Mouse (Mus musculus): ENCODE data around the gene Btg3.
"Not testable (repeated sequence)": the region's sequence is repeated elsewhere in the genome, so short reads cannot be mapped to it uniquely, and the experiment has no call there.

The Btg3 gene

DNA sequence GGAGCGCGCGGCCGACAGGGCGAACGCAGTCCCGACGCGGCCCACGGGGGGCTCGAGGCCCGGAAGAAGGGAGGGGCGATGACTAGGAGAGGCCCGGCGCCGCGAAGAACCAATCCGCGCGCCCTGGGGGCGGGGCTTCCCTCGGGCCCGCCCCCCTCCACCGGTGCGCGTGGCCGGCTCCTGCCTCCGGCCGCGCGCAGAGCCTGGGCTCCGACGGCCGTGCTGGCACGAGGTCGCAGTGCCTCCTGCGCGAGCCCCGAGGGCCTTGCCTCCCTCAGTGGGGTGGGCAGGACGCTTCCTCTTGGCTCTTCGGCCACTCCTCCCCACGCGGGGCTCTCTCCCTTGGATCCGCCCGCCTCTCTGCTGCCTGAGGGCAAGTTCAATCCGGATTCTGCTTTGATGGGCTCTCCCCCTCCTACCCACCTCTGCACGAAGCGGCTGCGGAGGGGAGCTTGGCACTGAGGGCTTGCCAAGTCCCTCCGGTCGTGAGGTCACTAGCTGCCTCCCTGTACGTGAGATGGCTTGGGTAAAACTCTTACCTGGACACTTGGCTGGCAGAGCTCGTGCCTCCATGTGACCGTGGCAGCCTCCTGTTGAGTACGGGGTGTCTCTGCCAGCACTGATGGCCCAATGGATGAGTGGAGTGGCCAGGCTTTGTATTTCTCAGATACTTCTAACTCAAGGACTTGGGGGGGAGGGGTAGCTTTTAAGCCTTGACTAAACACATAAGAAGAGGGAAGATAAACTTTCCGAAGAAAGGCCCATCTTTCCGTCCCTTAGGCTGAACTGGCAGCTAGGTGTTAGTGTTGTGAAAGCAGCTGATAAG lies at the start of gene Btg3:
Gene Btg3 (minus strand): TSS at position 448 of the 826 bp plus-strand sequence.
- peak; percentile 61 to 72 for DNase-seq (ENCODE audit: low spot score in 2 of 2)

DNA sequence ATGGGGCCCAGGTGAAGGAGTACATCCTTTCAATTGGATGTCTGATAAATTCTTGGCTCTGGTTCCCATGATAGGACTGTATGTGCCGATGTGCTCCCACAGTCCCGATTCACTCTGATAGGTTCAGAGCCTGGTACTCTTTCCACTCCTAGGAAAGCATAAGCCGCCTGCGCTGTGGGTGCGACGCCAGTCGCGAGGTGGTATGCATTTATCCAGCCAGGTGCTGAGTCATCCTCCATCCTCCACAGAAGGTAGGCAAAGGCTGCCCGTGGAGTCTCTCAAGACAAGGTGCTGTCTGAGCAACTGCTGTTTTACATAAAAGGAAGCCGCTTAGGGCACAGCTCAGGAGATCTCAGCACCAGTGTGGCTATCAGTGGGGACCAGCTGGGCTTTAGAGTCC lies 40.7 kb upstream of the Btg3 start:
- peak in 1 of 2 experiments; percentile 22 for DNase-seq (ENCODE audit: low spot score in 2 of 2)

DNA sequence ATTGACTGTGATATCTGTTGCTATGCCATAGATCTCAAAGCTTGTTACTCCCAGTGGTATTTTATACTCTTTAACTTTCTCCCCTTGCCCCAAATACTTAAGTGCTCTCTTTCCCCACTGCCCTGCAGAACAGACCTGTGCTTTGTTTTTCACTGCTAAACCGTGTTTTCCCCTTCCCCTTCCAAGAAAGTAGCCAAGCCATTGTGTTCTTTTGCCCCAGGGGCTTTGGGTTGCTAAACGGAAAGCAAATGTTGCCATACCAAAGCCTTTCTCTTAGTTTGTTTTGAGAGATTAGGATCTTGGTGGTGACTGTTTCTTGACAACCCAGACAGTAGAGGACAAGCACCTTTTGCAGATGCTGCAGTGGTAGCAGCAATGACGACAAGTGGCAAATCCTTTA lies 39.5 kb upstream of the Btg3 start:
- DNase-seq (ENCODE audit: low spot score in 2 of 2), result no peak

DNA sequence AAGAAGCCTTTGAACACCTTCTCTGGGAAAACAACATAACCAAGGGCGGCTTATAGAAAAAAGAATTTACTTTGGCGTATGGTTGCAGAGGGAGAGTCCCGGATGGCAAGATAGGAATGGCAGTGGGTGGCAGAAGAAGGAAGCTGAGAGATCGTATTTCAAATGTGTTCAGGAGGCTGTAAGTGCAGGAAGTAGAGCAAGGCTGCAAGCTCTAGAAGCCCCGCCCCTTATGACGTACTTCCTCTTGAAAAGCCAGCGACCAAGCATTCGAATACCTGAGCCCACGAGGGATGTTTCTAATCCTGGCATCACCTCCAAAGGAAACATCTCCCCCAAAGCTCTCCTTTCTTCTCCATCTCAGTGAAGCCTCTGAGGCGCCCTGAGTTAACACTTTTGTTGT lies 33.0 kb upstream of the Btg3 start:
- no peak for DNase-seq (ENCODE audit: low spot score in 2 of 2)

DNA sequence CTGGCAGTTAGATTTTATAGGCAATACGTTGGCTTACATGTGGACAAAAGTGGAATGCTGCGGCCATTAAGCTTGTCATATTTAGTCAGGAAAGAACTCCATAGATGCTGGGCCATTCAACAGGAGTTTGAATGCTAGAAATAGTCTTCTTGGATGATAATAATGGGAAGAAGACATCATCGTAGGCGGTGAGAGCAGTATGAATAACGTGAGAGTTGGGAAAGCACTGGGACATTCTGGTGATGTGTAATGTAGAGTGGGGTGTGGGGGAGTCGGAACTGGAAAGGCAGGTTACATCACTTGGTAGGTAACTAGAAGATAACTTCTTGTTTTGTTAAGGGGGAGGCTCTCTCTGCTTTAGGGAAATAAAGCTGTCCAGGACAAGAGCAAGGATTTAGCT lies 30.9 kb upstream of the Btg3 start:
- no peak for DNase-seq (ENCODE audit: low spot score in 2 of 2)

DNA sequence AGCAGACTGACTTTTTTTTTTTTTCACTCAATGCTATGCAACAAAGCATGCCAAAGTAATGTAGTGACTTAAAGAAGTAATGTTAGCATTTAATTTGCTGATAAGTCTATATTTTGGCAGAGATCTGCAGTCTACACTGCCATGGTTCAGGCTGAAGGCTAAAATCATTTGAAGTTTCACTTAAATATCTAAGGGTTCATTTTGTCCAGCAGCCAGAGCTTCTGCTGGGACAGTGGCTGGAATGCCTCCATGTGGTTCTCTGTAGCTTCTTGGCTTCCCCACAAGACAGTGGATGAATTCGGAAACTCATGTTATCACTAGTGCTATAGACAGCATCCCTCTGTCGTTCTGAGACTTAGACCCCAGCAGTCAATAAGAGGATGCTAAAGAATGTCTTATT lies 29.7 kb upstream of the Btg3 start:
- DNase-seq (ENCODE audit: low spot score in 2 of 2), result no peak

DNA sequence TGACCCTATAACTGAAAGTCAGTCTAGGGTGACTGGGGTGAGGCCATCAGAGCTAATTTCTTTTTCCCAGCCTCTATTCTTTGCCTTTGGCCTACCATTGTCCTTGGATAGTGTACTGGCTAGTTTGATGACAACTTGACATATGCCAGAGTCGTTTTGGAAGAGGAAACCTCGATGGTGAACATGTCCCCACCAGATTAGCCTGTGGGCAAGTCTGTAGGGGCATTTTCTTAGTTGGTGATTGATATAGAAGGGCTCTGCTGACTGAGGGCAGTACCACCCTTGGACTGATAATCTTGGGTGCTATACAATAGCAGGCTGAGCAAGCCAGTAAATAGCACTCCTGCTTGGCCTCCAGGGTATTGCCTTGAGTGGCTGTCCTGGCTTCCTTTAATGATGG lies 25.3 kb upstream of the Btg3 start:
- DNase-seq (ENCODE audit: low spot score in 2 of 2), result no peak

DNA sequence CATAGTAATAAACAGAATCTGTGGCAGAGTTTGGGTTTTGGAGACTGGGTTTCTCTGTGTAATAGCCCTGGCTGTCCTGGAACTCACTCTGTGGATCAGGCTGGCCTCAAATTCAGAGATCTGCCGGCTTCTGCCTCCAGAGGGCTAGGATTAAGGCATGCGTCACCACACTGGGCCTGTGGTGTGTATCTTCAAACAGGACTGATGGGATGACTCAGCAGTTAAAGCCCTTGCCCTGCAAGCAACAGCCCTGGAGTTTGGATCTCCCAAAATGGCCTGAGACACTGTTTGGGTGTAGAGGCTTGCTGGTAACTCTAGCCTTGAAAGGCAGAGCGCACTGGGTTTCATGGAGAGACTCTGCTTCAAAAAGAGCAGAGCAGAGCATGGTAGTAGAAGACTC lies 22.4 kb upstream of the Btg3 start:
- no peak for DNase-seq (ENCODE audit: low spot score in 2 of 2)

DNA sequence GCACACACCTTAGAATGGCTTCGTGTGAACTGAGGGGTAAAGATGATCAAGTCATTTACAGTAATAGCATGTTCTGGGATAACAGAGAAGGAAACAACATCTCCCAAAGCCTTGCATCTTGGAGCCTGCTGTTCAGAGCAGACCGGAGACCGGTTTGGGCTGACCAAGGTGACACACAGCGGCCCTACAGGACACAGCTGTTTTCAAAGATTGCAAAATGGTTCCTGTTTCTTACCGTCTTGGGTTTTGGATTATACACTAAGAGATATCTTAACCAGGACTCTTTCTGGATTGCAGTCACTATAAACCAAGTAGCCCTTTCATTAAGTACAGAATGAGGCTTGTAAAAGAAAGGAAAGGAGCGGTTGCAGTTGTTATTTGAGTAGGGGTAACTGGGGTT lies 21.7 kb upstream of the Btg3 start:
- DNase-seq (ENCODE audit: low spot score in 2 of 2), result no peak

DNA sequence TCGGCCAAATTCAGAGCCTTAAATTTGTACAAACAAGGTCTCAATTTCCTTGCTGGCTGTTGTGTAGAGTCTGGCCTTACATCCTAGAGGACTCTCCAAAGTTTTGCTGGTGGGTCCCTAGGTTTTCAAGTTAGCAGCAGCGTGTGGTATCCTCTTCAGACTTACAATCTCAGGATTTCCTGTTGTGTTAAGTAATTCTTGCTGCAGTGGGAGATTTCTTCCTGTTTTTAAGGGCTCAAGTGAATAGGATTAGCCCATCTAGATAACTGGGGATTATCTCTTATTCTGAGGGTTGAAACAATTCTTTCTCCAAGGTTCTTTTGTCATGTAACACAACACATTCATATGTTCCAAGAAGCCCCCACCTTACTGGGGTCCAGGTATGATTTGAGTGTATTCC lies 14.4 kb upstream of the Btg3 start:
- DNase-seq (ENCODE audit: low spot score in 2 of 2), result no peak

DNA sequence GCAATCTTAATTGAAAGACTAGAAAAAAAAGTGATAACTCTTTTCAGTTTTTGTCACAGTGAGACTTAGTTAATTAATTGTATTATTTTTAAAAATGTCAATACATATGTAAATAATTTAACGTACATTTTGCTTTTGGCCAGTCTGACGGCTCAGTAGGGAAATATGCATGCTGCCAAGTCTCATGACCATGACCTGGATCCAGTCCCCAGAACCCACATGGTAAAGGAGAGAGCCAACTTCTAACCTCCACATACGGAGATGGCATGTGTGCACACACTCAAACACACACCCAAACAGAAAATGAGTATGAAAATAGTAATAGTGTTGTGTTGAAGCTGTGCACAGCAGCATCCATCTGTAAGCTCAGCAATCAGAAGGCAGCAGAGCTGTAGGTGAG lies 13.0 kb upstream of the Btg3 start:
- no peak for DNase-seq (ENCODE audit: low spot score in 2 of 2)

DNA sequence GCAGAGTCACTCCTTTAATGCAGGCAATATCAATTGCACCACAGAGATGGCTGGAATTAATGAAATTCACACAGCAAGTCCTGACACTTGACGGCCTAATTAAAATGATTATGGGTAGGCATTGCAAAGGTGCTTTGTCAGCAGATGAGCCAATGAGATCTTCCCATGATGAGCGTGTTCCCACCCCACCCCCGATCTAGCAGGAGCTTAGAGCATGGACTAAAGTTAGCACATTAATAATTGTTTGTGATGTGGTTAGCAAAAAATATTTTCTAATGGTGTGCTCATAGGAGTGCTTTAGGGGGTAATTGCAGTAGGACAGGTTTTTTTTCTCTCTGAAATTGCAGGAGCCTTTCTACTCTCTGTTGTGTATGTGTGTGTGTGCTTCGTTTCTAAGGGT lies 12.1 kb upstream of the Btg3 start:
- DNase-seq (ENCODE audit: low spot score in 2 of 2), result no peak

DNA sequence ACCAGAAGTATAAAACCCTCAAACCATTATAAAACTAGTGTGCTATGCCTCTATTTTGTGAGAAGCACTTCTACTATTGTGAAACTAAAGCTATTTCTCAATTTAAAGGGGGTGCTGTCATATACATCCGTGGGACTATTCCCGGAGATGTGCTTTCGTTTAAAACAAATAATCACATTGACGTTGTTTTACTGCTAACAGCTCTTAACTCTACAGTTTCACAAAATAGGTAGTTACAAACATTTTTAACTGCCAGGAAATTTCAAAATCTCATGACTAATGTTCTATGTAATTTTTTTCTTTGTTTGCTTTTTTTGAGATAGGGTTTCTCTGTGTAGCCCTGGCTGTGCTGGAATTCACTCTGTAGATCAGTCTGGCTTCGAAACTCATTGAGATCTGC lies 1.5 kb upstream of the Btg3 start:
- DNase-seq (ENCODE audit: low spot score in 2 of 2), result no peak

DNA sequence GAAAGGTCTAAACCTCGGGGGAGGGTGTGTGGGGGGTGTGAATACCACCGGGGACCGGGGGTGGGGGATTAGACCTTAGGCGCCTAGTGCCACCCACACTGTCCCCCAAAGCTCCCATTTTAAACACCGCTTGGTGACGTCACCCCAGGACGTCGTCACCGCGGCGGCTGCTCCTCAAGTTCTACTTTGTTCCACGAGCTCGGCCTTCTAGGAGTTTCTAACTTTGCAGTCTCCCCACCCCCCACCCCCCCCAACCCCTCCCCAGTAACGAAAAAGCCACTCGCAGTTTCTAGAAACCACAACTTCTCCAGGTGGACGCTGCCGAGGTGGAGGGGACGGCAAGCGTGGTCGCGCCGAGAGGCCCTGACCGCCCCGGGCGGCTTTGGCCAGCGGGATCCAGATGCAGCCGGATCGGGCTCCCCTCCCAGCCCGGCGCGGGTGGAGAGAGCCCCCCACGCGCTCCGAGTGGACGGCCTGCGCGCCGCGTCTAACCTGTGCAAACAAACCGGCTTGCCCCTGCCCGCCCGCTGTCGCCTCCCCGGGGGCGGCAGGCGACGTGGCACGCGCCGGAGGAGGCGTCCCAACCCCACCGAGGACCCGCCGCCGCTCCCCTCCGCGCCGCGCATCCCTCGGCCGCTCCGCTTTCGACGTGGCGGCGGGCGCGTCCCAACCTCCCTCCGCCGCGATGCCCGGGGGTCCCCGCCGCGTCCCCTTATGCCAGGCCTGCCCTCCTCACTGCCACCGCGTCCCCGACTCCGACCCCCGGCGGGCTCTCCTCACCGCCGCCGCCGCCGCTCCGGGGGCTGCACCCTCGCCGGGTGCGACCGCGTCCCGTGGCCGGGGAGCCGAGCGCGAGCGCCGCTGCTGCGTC lies 936 bp downstream of the Btg3 start:
- peak; percentile 35 to 41 for DNase-seq (ENCODE audit: low spot score in 2 of 2)

DNA sequence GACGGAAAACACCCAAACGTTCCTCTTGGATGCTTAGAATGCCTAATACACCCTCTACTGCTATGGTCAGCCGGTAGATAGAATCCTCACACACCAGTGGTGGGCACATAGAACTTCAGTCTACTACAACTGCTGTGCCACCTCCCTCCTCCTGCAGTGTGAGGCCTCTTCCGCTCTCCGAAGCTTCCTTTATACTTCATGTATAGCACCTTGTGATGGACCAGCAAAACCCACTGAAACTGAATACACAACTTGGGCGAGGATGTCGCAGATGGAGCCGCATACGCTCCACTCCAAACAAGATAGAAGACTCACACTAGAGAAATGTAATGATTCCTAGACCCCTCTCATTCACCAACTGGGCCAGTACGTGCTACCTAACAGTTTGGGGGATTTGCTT lies 1.8 kb downstream of the Btg3 start:
- DNase-seq (ENCODE audit: low spot score in 2 of 2), result peak in 1 of 2 experiments; percentile 25

DNA sequence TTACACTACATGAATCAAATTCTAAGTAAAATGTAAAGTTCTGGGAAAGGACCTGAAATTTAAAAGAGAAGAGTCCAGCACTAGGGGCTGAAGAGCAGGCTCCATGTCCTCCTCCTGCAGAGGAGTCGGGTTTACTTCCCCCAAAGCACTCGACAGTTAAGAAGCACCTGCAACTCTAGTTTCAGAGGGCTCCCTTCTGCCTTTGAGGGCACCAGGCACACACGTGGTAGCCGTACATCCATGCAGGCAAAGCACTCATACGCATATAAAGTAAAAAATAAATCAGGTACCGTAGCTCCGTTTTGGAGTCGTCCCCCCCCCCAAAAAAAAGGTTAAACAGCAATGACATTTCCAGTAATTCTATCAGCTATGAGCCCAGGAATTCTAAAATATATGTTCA lies 3.2 kb downstream of the Btg3 start:
- no peak for DNase-seq (ENCODE audit: low spot score in 2 of 2)

DNA sequence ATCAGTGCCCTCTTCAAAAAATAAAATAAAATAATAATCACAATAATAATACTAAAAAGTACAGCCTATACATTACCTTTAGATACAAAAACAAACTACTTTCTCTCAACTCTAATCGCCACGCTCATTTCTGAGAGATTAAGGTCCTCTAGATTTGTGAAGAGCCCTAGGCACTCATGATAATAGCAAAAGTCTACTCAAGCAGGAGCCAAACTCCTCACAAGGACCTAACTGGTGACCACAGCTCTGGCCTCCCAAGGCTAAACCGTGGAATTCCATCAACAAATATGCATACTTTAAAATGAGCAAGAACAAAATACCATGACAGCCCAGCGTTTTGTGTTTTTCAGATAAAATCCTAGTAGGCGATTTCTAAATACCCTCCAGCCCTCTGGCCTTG lies 4.2 kb downstream of the Btg3 start:
- DNase-seq (ENCODE audit: low spot score in 2 of 2), result no peak

DNA sequence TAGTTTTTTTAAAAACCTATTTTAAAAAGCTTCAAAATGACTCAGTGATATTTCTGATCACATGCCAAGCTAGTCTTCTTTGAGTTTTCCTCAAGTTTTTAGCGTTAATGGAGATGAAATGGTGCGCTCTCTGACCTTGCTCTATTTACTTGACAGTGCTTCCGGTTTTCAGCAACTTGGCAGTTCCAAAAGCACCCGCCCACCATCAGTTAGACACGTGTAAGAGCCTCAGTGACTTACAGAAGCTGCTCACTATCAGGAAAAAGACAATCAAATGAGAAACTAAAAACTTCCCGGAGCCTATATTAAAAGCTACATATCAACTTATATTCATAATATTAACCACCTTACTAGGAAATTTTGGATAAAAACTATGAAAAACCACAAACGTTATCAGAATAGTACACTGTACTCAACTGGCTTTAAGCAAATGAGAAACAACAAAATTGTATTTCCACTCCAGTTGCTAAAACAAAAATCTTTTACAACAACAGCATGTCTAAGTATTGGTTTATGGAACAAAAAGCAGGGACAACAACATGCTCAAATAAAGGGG lies 5.4 kb downstream of the Btg3 start:
- no peak for DNase-seq (ENCODE audit: low spot score in 2 of 2)

DNA sequence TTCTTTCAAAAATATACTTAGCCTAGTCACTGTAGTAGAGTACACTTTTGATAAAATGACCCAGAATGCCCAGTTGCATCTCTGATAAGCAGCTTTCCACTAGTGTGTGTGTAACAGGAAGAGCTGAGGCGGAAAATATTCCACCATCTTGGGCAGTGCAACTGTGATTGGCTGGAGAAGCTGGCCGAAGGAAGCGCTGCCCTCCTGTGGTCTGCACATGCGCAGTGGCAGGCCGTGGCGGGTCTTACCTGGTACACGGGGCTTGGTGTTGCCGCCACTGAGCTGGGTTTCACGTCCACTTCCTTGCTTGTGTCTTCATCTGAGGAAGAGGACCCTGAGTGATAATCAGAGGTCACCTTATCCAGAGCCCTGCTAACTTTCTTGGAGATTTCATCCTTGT lies 12.4 kb downstream of the Btg3 start:
- DNase-seq (ENCODE audit: low spot score in 2 of 2), result not testable (repeated sequence)

DNA sequence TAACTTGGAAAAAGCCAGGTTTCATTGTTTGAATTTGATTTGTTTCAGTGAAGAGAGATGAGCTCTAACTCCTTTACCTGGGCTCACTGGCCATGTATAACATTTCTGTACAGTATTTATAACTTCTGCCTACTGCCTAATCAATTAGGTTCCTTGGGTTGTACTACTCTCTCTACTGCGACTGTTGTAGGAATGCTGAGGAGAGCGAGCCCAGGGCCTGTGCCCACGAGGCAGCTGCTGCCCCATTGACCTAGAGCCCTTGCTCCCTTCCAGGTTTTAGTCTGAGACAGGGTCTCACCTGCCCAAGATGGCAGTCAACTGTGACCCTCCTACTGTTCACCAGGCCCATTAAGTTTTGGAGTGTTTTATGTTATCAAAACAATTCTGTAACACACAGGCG lies 15.5 kb downstream of the Btg3 start:
- DNase-seq (ENCODE audit: low spot score in 2 of 2), result no peak

DNA sequence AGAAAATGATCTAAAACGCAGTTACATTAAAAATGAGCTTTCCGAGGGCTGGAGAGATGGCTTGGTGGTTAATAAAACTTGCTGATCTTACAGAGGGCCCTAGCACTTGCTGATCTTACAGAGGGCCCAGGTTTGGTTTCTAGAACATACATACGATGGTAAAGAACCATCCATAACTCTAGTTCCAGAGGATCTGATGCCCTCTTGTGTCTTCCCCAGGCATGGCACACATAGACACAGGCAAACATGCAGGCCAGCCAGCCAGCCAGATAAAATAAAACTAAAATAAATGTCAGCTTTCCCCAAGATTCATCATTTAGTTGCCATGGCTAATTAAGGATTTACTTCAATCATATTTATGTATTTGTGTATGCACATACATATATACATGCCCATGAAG lies 19.2 kb downstream of the Btg3 start:
- DNase-seq (ENCODE audit: low spot score in 2 of 2), result no peak

DNA sequence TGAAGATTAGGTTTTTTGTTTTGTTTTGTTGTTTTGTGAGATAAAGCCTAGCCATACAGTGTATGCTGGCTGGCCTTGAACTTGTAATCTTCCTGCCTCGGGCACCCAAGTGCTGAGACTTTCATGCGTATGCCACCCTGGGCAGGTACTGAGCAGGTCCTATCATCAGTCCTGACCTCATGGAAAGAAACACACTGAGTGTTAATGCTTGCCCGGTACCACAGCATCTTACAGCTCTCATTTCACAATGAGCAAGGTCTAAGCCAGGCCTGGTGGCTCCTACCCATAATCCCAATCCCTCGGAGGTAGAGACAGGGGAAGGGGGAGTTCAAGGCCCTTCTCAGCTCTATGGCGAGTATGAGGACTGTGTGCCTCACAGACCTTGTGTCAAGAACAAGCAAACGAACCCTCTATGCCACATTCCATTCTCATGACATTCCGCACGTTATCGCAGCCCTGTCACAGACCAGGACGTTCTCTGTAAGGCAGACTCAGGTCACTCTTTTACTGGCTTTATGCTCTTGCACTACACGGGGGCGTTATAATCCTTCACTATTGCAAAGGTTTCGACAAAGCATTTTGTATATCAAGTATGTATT lies 29.6 kb downstream of the Btg3 start:
- DNase-seq (ENCODE audit: low spot score in 2 of 2), result no peak
